Mouse (Mus musculus): ENCODE data around the gene Rps7. TPM values are rescaled to one million over a fixed set of nuclear protein-coding genes. Genes with fewer than 3 reads are reported as not detected.

Rps7 gene
- polyA plus RNA-seq, 1 experiment, result 671 TPM

GRCm38 (mm10) chr12:28589090-28589868 lies 46.5 kb downstream of the Rps7 start:
- 11% methylated on average over 24 of the region's 24 CpGs for WGBS

GRCm38 (mm10) chr12:28587949-28588348 lies 47.8 kb downstream of the Rps7 start:
- no peak for TF ChIP-seq CTCF (IDR thresholded peaks at IDR 0.05; ENCODE audit: control insufficient read depth, insufficient read depth, low read length)
- TF ChIP-seq POLR2A (IDR thresholded peaks at IDR 0.05; ENCODE audit: borderline replicate concordance, control insufficient read depth, low read depth, low read length), result no peak
- H3K27ac ChIP-seq (ENCODE audit: control insufficient read depth, insufficient read depth, low read depth, low read length, poor library complexity), result no peak overlapping the region
- no peak overlapping the region for H3K4me3 ChIP-seq (replicated peaks; ENCODE audit: control insufficient read depth, low read depth, low read length)
- whole genome bisulfite sequencing, result 79% methylated on average over 6 of the region's 6 CpGs
- no peaks in the 10 kb centered on the region for H3K4me1 ChIP-seq (ENCODE audit: control insufficient read depth, insufficient read depth, low read length)

More at GRCm38 (mm10) chr12:28589090-28589868, 46.5 kb downstream of the Rps7 start:
- peak; percentile 64 for TF ChIP-seq CTCF (IDR thresholded peaks at IDR 0.05; ENCODE audit: control insufficient read depth, insufficient read depth, low read length)
- TF ChIP-seq POLR2A (IDR thresholded peaks at IDR 0.05; ENCODE audit: borderline replicate concordance, control insufficient read depth, low read depth, low read length), result no peak
- Histone ChIP-seq H3K4me1 (ENCODE audit: control insufficient read depth, insufficient read depth, low read length) (no peaks in the 10 kb centered on the region), H3K27ac (ENCODE audit: control insufficient read depth, insufficient read depth, low read depth, low read length, poor library complexity) (no peak overlapping the region), H3K4me3 (replicated peaks; ENCODE audit: control insufficient read depth, low read depth, low read length) (no peak overlapping the region)

- Histone ChIP-seq H3K27ac (ENCODE audit: control insufficient read depth, insufficient read depth, low read depth, low read length, poor library complexity) (no peak overlapping the region), H3K4me3 (replicated peaks; ENCODE audit: control insufficient read depth, low read depth, low read length) (no peak overlapping the region), H3K4me1 (ENCODE audit: control insufficient read depth, insufficient read depth, low read length) (no peaks in the 10 kb centered on the region)
- 43% methylated on average over 3 of the region's 3 CpGs for WGBS
- no peak for TF ChIP-seq CTCF (IDR thresholded peaks at IDR 0.05; ENCODE audit: control insufficient read depth, insufficient read depth, low read length)
- no peak for TF ChIP-seq POLR2A (IDR thresholded peaks at IDR 0.05; ENCODE audit: borderline replicate concordance, control insufficient read depth, low read depth, low read length)
Measured at GRCm38 (mm10) chr12:28584036-28584435, 51.7 kb downstream of the Rps7 start.

- no peaks in the 10 kb centered on the region for H3K4me1 ChIP-seq (ENCODE audit: control insufficient read depth, insufficient read depth, low read length)
- no peak for TF ChIP-seq CTCF (IDR thresholded peaks at IDR 0.05; ENCODE audit: control insufficient read depth, insufficient read depth, low read length)
- WGBS, result 81% methylated on average over 8 of the region's 8 CpGs
- H3K4me3 ChIP-seq (replicated peaks; ENCODE audit: control insufficient read depth, low read depth, low read length), result no peak within 1 kb of the TSS
- H3K27ac ChIP-seq (ENCODE audit: control insufficient read depth, insufficient read depth, low read depth, low read length, poor library complexity), result no peak within 1 kb of the TSS
Measured at GRCm38 (mm10) chr12:28582423-28582822, 53.3 kb downstream of the Rps7 start, which contains the start of gene Allc. Gene Allc (minus strand): TSS chr12:28582523.

Other genes starting within 250 kb of the Rps7 start
- gene Dcdc2c, start 83.6 kb downstream of the Rps7 start, polyA plus RNA-seq (2011; ENCODE audit: insufficient read depth, insufficient read length, low replicate concordance, missing spikeins), result not detected in 2 replicates
- not detected in 2 replicates for gene Allc, start 53.4 kb downstream of the Rps7 start, polyA plus RNA-seq (2011; ENCODE audit: insufficient read depth, insufficient read length, low replicate concordance, missing spikeins)
- not detected in 2 replicates for gene Colec11, start 12.6 kb downstream of the Rps7 start, polyA plus RNA-seq (2011; ENCODE audit: insufficient read depth, insufficient read length, low replicate concordance, missing spikeins)
- 7.2 and 18.7 TPM in 2 replicates for gene Rnaseh1, start 13.6 kb upstream of the Rps7 start, polyA plus RNA-seq (2011; ENCODE audit: insufficient read depth, insufficient read length, low replicate concordance, missing spikeins)
- 7.7 and 9.3 TPM in 2 replicates for gene Adi1, start 39.3 kb upstream of the Rps7 start, polyA plus RNA-seq (2011; ENCODE audit: insufficient read depth, insufficient read length, low replicate concordance, missing spikeins)
- 9.5 and 12.8 TPM in 2 replicates for gene Trappc12, start 114.5 kb upstream of the Rps7 start, polyA plus RNA-seq (2011; ENCODE audit: insufficient read depth, insufficient read length, low replicate concordance, missing spikeins)
- 13.7 and 21.0 TPM in 2 replicates for gene Eipr1, start 115.8 kb upstream of the Rps7 start, polyA plus RNA-seq (2011; ENCODE audit: insufficient read depth, insufficient read length, low replicate concordance, missing spikeins)